Mouse (Mus musculus) midbrain, postnatal 0 days (tissue): ENCODE results near the gene Serhl. TPM values are rescaled to one million over a fixed set of nuclear protein-coding genes. Genes with fewer than 3 reads are reported as not detected.

ENCODE experiments used
- ATAC-seq: fragments of 200-750 bp; cut with Nextera tagmentation; 2 replicates; pipeline ENCODE4 v1.8.0; 2017; ENCODE audit warnings: moderate number of reproducible peaks, mild to moderate bottlenecking, moderate TSS enrichment, moderate library complexity; ENCODE audit not compliant: low FRiP score
- DNase-seq: peaks from one replicate; pipeline ENCODE4 v3.0.0-alpha.2; 2015; ENCODE audit warnings: low spot score
- H3K27ac ChIP-seq: fragments of 300-500 bp; sonication (generic); 2 replicates; pipeline ENCODE4 v1.5.1; 2014; ENCODE audit warnings: low read depth, mild to moderate bottlenecking, low read length, mixed read lengths
- H3K27me3 ChIP-seq: fragments of 300-500 bp; sonication (generic); 2 replicates; pipeline ENCODE4 v1.6.1; 2014; ENCODE audit warnings: low read length, control low read depth, mixed read lengths; ENCODE audit not compliant: insufficient read depth
- H3K36me3 ChIP-seq: fragments of 300-500 bp; sonication (generic); 2 replicates; pipeline ENCODE4 v1.6.1; 2014; ENCODE audit warnings: low read length, control low read depth, mixed read lengths; ENCODE audit not compliant: insufficient read depth
- H3K4me1 ChIP-seq: fragments of 300-500 bp; sonication (generic); 2 replicates; pipeline ENCODE4 v1.6.1; 2014; ENCODE audit warnings: mild to moderate bottlenecking, control low read depth, antibody characterized with exemption, low read length, mixed read lengths; ENCODE audit not compliant: insufficient read depth
- H3K4me2 ChIP-seq: fragments of 300-500 bp; sonication (generic); 2 replicates; pipeline ENCODE4 v1.6.1; 2014; ENCODE audit warnings: low read depth, mild to moderate bottlenecking, low read length, mixed read lengths; ENCODE audit not compliant: poor library complexity, severe bottlenecking
- H3K4me3 ChIP-seq: fragments of 300-500 bp; sonication (generic); 2 replicates; pipeline ENCODE4 v1.5.1; 2014; ENCODE audit warnings: low read depth, mild to moderate bottlenecking, low read length, moderate library complexity
- H3K9ac ChIP-seq: fragments of 300-500 bp; sonication (generic); replicated peaks from 2 replicates; pipeline ENCODE4 v1.6.1; 2014; ENCODE audit warnings: mild to moderate bottlenecking, low read length, moderate library complexity, mixed read lengths; ENCODE audit not compliant: poor library complexity, severe bottlenecking
- H3K9me3 ChIP-seq: fragments of 300-500 bp; sonication (generic); 2 replicates; pipeline ENCODE4 v1.6.1; 2016; ENCODE audit warnings: low read length, control low read depth
- CTCF ChIP-seq: IDR thresholded peaks from 2 replicates; pipeline ENCODE4 v1.5.1; 2016; ENCODE audit warnings: antibody characterized with exemption, mild to moderate bottlenecking
- WGBS: fragments of 180-500 bp; shearing (Covaris S2); extraction: QIAGEN DNeasy Blood & Tissue Kit; methylation state at CpG from one replicate; pipeline ENCODE4 v1.1.7; 2014; 5-methylcytosine and 5-hydroxymethylcytosine counted together
- polyA plus RNA-seq: library from polyadenylated mRNA; unstranded; fragments of >200 nt; fragmentation: Nextera tagmentation; extraction: Ambion mirVana; gene quantifications from 2 replicates; pipeline ENCODE4 v1.2.1, GENCODE M21; 2015
- total RNA-seq: library from RNA; depleted of rRNA; stranded (reverse); fragments of >200 nt; gene quantifications from 2 replicates; pipeline ENCODE4 v1.2.3, GENCODE M21; 2014

Gene Serhl
- total and polyA plus RNA-seq, 2 experiments from 2014 or later, result 6.7 to 38.5 TPM

DNA sequence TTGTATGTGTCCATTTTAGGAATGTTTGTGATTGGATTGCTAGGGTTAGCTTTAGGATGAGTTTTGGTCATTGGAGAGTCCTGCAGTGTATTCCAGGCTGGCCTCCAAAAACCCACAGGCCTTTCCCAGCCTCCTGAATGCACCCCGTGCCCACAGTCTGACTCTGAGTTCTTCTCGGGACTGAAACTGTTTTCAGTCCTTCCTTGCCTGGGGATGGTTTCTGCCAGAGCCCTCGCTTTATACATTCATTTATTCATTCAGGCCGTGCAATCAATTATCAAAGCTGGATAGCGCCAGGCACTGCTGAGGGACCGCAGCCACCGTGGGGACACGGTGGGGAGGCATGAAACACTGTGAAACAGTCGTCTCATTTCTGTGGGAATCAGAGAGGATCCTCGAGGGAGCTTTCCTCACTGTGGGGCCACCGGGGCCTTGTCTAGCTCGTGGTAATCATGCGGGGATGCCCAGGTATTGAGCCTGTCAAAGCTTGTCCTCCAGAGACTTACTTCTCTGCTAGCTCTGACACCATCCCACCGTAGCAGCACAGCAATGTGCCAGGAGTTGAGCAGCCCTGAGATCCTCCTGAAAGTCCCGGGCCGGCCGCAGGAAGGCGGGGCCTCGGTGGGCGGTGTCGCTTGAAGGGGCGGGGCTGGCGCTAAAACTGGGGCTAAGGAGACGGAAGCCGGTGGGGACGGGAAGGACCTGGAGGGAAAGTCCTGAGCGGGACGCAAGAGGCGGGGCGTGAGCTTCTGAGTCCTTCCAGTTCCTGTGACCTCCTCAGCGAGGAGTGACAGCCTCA lies 10.4 kb downstream of the Serhl start:
- no peak overlapping the region for H3K27ac ChIP-seq
- ATAC-seq (0 out of 2 replicates have a peak, but pooled peaks have one; percentile 41), DNase-seq (peak; percentile 60)
- peak overlapping the region; percentile 50 for H3K4me2 ChIP-seq
- no peaks in the 10 kb centered on the region for H3K36me3 ChIP-seq
- H3K4me3 ChIP-seq, result peak overlapping the region; percentile 26
- H3K4me1 ChIP-seq, result peaks cover 5% of the 10 kb centered on the region; the same call in 1 of the 2 replicates
- WGBS, result 4% methylated on average over 31 of the region's 31 CpGs
- H3K9ac ChIP-seq, result no peak overlapping the region
- no peak for TF ChIP-seq CTCF
- no peaks in the 10 kb centered on the region for H3K9me3 ChIP-seq
- no peaks in the 10 kb centered on the region for H3K27me3 ChIP-seq

DNA sequence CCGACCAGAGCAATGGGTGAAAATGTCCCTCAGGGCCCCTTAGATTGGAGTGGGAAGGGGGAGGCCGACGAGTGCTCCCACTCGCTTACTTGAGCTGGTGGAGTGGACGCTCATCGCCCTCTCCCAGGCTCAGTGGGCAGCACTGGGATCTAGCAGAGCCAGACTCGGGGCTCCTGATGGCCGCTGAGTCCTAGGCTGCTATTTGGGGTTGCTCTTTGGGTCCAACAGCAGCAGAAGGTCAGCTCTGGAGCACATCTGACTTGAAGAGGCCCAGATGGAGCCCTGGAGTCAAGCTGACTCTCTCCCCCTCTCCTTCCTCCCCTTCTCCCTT lies 11.0 kb downstream of the Serhl start:
- Histone ChIP-seq H3K4me2 (peak overlapping the region; percentile 50), H3K36me3 (no peaks in the 10 kb centered on the region), H3K4me3 (peak overlapping the region; percentile 26), H3K9ac (no peak overlapping the region), H3K27me3 (no peaks in the 10 kb centered on the region), H3K9me3 (no peaks in the 10 kb centered on the region), H3K27ac (no peak overlapping the region), H3K4me1 (peaks cover 5% of the 10 kb centered on the region; the same call in 1 of the 2 replicates)
- WGBS, result 6% methylated on average over 8 of the region's 8 CpGs
- DNase-seq (no peak), ATAC-seq (no peak)
- TF ChIP-seq CTCF, result no peak

DNA sequence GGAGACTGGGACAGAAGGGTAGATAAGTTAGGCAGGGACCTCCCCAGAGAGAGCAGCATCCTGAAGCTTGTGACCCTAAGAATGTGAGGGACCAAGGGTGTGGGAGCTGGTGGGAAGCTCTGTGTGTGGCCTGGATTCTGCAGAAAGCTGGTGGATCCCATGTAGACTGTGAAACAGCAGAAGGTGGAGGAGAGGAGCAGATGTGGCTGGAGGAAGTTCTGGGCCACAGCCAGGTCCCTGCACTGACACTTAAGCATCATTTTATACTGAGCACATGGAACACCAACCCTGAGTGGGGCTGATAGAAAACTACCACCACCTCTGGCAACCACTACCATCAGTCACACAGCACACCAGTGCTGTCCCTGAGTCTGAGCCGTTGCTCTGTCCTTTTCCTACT lies 13.8 kb downstream of the Serhl start:
- ATAC-seq (no peak), DNase-seq (no peak)
- Histone ChIP-seq H3K4me1 (peaks cover 5% of the 10 kb centered on the region; the same call in 1 of the 2 replicates), H3K4me2 (no peak overlapping the region), H3K27ac (no peak overlapping the region), H3K36me3 (no peaks in the 10 kb centered on the region), H3K9ac (no peak overlapping the region), H3K9me3 (no peaks in the 10 kb centered on the region), H3K4me3 (no peak overlapping the region), H3K27me3 (no peaks in the 10 kb centered on the region)
- 50% methylated on average over 1 of the region's 1 CpGs for WGBS
- TF ChIP-seq CTCF, result no peak

DNA sequence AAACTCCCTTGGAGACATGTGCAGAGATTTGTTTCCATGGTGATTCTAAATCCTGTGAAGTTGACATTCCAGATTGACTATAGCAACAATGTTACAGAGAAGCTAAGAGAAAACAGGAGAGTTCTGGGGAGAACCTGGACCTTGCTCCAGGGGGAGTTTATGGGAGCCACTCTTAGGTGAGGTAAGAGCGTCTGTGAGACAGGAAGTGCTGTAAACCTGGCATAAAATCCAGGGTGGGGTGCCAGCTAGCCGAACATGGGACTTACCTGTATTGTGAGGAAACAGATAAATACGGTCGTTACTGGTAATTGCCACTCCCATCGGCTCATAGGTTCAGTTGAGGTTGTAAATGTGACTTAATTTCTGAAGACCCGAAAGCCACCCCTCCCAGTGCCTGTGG lies 17.1 kb downstream of the Serhl start:
- H3K4me2 ChIP-seq, result no peak overlapping the region
- H3K4me3 ChIP-seq, result no peak overlapping the region
- H3K36me3 ChIP-seq, result no peaks in the 10 kb centered on the region
- ATAC-seq, result no peak
- no peaks in the 10 kb centered on the region for H3K27me3 ChIP-seq
- no peaks in the 10 kb centered on the region for H3K4me1 ChIP-seq
- DNase-seq, result no peak
- no peak overlapping the region for H3K9ac ChIP-seq
- H3K27ac ChIP-seq, result no peak overlapping the region
- H3K9me3 ChIP-seq, result no peaks in the 10 kb centered on the region
- no peak for TF ChIP-seq CTCF
- WGBS, result 85% methylated on average over 6 of the region's 6 CpGs

DNA sequence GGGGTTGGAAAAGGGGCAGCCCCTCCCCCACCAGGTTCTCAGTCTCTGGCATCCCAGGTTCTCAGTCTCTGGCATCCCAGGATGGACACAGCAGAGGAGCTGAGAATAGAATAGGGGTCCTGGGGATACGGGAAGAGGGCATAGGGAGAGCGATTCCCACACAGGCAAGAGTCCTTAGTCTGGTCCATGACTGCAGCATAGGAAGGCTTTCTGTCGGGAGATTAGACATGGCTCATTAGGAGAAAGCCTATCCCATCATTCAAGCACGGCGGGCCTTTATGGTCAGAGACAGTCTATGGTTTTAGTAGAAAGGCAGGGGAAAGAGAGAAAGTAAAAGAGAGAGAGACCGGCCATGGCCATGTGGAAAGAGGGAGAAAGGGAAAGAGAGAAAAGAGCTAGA lies 18.5 kb downstream of the Serhl start:
- Histone ChIP-seq H3K9me3 (no peaks in the 10 kb centered on the region), H3K27ac (no peak overlapping the region), H3K9ac (no peak overlapping the region), H3K27me3 (no peaks in the 10 kb centered on the region), H3K4me1 (no peaks in the 10 kb centered on the region), H3K36me3 (no peaks in the 10 kb centered on the region), H3K4me2 (no peak overlapping the region), H3K4me3 (no peak overlapping the region)
- 18% methylated on average over 6 of the region's 6 CpGs for WGBS
- TF ChIP-seq CTCF, result no peak
- ATAC-seq, result no peak
- DNase-seq, result no peak

- no peak for ATAC-seq
- Histone ChIP-seq H3K27me3 (no peaks in the 10 kb centered on the region), H3K9me3 (no peaks in the 10 kb centered on the region), H3K9ac (no peak overlapping the region), H3K4me1 (peaks cover 3% of the 10 kb centered on the region; the same call in 1 of the 2 replicates), H3K36me3 (peaks cover 13% of the 10 kb centered on the region), H3K27ac (no peak overlapping the region), H3K4me3 (no peak overlapping the region), H3K4me2 (no peak overlapping the region)
- WGBS, result 51% methylated on average over 6 of the region's 6 CpGs
- TF ChIP-seq CTCF, result no peak
- no peak for DNase-seq
These were observed 22.0 kb downstream of the Serhl start for GRCm38 (mm10) chr15:83111290-83111689.
